Mouse (Mus musculus) embryonic stem cell, embryonic (primary cell): ENCODE results near the gene Sec22c.

Experiments used
- CTCF ChIA-PET, 4 experiments: fragments of 300-600 bp in 2 of 4; fragments of 350-600 bp in 2 of 4; sonication (Branson Sonifier 250); formaldehyde crosslinking; loops; one replicate each; lab custom pipeline; 2022; ENCODE audit warnings: inconsistent platforms in 2 of 4; lab: Charles Lee
- POLR2A ChIA-PET, 4 experiments: fragments of 300-600 bp in 2 of 4; fragments of 350-600 bp in 2 of 4; sonication (Branson Sonifier 250); formaldehyde crosslinking; loops; one replicate each; lab custom pipeline; 2022; ENCODE audit warnings: antibody characterized with exemption in 4 of 4, inconsistent platforms in 1 of 4; lab: Charles Lee

The Sec22c gene

GRCm38 (mm10) chr9:121673716-121674115, 31.6 kb downstream of the Sec22c start:
- CTCF ChIA-PET: interaction anchor here in 2 of 4 experiments (0.6 to 1.1 kb wide), 3 partner anchors 10 to 221 kb away, joined by 3 to 5 read pairs (median 5); partner anchors contain the start of genes Lyzl4 (in 1 of the 2) and Vipr1 (in 1 of the 2)
- POLR2A ChIA-PET: interaction anchor here in 1 of 4 experiments (1.0 to 1.2 kb wide), 2 partner anchors 32 to 36 kb away, joined by 3 read pairs; partner anchors contain the start of genes Lyzl4 and Ss18l2

- CTCF ChIA-PET: interaction anchor here in 3 of 4 experiments (0.9 to 2.4 kb wide), 7 partner anchors 10 to 389 kb away, joined by 3 to 11 read pairs (median 5); partner anchors contain the start of genes Lyzl4 (in 1 of the 3) and Vipr1 (in 1 of the 3)
- POLR2A ChIA-PET: interaction anchor here in 1 of 4 experiments (0.6 kb wide), 1 partner anchor 185 kb away, joined by 3 read pairs; no protein-coding TSS in a partner anchor
Measured at GRCm38 (mm10) chr9:121672311-121672710, 33.0 kb downstream of the Sec22c start.

DNA sequence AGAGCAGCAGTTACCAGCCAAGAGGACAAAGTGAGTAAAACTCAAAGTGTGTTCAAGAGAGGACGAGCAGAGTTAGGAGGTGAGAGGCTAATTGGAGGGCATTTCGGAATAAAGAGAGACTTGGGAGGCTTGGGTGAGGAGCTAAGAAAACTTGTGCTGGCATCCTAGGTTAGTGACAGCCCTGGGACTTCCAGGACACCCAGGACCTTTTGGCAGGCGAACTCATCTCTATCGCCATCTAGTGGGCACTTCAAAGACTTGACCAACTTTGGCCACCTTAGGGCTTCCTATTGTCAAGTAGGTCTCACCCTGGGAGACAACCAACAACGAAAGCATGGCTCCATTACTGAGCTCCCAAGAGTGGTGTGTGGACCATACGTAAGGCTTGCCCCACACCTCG, 34.0 kb downstream of the Sec22c start:
- CTCF ChIA-PET: interaction anchor here (0.6 to 3.1 kb wide), 19 partner anchors 8 to 388 kb away, joined by 3 to 35 read pairs (median 4); partner anchors contain the start of genes Lyzl4 (in 1 of the 4), Ss18l2 (in 1 of the 4) and Vipr1 (in 1 of the 4)
- POLR2A ChIA-PET: interaction anchor here in 1 of 4 experiments (1.3 kb wide), 1 partner anchor 29 kb away, joined by 4 read pairs; the partner anchor contains the start of genes Lyzl4 and Vipr1

DNA sequence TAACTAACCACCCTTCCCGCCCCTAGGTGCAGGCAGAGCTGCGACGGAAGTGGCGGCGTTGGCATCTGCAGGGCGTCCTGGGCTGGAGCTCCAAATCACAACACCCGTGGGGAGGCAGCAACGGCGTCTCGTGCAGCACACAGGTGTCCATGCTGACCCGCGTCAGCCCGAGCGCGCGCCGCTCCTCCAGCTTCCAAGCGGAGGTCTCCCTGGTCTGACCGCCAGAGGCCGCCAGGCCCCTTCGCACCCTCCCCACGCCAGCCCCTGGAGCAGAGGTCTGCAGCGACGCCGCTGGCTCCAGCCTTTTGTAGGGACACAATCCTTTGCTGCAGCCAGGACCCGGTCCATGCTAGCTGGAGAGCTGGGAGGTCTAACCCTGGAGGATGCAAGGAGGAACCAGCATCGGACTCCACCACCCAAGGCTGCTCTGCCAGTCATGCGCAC, 35.9 kb downstream of the Sec22c start:
- ChIA-PET POLR2A (interaction anchor here in 3 of 4 experiments (0.6 to 1.4 kb wide), 8 partner anchors 27 to 189 kb away, joined by 3 to 8 read pairs (median 4); partner anchors contain the start of genes Lyzl4 (in 2 of the 3), Vipr1 (in 2 of the 3) and Ss18l2 (in 1 of the 3)), CTCF (interaction anchor here (0.5 to 3.1 kb wide), 38 partner anchors 8 to 512 kb away, joined by 3 to 35 read pairs (median 3); partner anchors contain the start of genes Vipr1 (in 3 of the 4), Lyzl4 (in 2 of the 4) and Ss18l2 (in 1 of the 4))

DNA sequence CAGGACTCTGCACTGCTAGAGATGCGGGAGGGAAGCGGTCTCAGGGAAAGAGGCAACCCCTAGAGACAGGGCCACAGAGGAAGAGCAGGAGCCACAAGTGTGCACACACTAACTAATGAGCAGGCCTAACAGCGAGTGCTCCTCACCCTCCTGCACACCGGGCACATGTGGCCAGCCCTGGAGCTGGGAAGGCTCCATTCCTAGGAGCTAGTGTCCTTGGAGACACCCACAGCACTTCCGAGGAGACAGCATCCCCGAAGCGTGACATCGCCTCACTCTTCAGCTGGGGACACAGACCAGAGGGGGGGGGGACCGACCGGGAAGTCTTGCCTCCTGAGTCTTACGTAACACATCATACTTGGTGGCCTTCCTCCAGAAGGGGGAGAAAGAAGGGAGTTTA, 37.5 kb downstream of the Sec22c start:
- CTCF ChIA-PET: interaction anchor here in 2 of 4 experiments (0.8 to 1.0 kb wide), 3 partner anchors 12 to 188 kb away, joined by 3 read pairs; partner anchors contain the start of gene Lyzl4 (in 1 of the 2)

DNA sequence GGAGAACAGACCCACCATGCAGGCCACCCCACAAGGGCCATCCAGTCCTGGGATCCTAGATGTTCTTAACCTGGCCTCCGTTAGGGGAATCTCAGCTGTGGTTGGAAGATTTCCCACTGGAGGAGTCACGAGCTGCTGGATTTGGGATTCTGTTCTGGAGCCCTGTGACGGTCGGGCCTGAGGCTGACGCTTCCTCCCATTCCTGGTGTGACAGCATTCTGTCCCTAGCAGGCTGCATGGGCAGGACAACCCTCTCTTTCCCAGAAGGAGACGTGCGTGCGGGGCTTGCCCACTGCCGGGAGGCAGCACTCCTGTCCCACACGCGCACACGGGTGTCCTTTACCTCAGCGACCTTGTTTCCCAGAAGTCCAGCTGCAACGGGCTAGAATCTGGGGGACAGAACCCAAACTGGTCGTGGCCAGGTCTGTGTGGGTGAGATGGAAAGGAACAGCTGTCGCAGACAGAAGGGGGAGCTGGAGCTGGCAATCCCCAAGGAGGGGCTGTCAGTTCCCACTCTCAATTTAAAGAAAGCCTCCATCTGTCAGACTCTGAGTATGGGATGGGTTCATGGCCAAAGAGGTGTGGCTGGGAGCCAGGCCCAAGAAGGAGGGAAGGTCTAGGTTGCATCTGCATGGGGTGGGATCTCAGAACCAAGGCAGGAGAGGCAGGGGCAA, 38.2 kb downstream of the Sec22c start:
- ChIA-PET POLR2A (interaction anchor here in 1 of 4 experiments (1.2 kb wide), 1 partner anchor 25 kb away, joined by 3 read pairs; the partner anchor contains the start of gene Lyzl4), CTCF (interaction anchor here in 3 of 4 experiments (0.8 to 2.8 kb wide), 5 partner anchors 13 to 187 kb away, joined by 3 to 6 read pairs (median 3); partner anchors contain the start of genes Lyzl4 (in 1 of the 3) and Vipr1 (in 1 of the 3))

More for the DNA sequence above, 37.5 kb downstream of the Sec22c start:
- POLR2A ChIA-PET: interaction anchor here in 1 of 4 experiments (1.2 kb wide), 1 partner anchor 26 kb away, joined by 3 read pairs; the partner anchor contains the start of gene Lyzl4

GRCm38 (mm10) chr9:121664104-121664503, 41.2 kb downstream of the Sec22c start:
- POLR2A ChIA-PET: interaction anchor here in 1 of 4 experiments (1.1 kb wide), 1 partner anchor 116 kb away, joined by 6 read pairs; no protein-coding TSS in a partner anchor

GRCm38 (mm10) chr9:121663467-121663866, 41.8 kb downstream of the Sec22c start:
- ChIA-PET CTCF (interaction anchor here in 1 of 4 experiments (1.6 kb wide), 1 partner anchor 185 kb away, joined by 5 read pairs; no protein-coding TSS in a partner anchor), POLR2A (no interaction called here)

More at GRCm38 (mm10) chr9:121664104-121664503, 41.2 kb downstream of the Sec22c start:
- CTCF ChIA-PET: interaction anchor here in 3 of 4 experiments (0.5 to 2.8 kb wide), 4 partner anchors 9 to 161 kb away, joined by 3 to 6 read pairs (median 4); partner anchors contain the start of genes Lyzl4 (in 1 of the 3) and Vipr1 (in 1 of the 3)

GRCm38 (mm10) chr9:121659791-121660190, 45.5 kb downstream of the Sec22c start:
- ChIA-PET POLR2A (no interaction called here), CTCF (interaction anchor here in 1 of 4 experiments (0.9 kb wide), 1 partner anchor 201 kb away, joined by 3 read pairs; no protein-coding TSS in a partner anchor)

- ChIA-PET POLR2A (interaction anchor here in 2 of 4 experiments (0.5 to 1.7 kb wide), 2 partner anchors 16 to 726 kb away, joined by 3 to 4 read pairs; partner anchors contain the start of gene Vipr1 (in 1 of the 2)), CTCF (interaction anchor here in 3 of 4 experiments (0.5 to 0.7 kb wide), 3 partner anchors 16 to 173 kb away, joined by 3 read pairs; no protein-coding TSS in a partner anchor)
Measured at GRCm38 (mm10) chr9:121658248-121658647, 47.0 kb downstream of the Sec22c start.

GRCm38 (mm10) chr9:121657143-121657542, 48.1 kb downstream of the Sec22c start:
- ChIA-PET POLR2A (interaction anchor here in 1 of 4 experiments (1.2 kb wide), 1 partner anchor 14 kb away, joined by 8 read pairs; the partner anchor contains the start of genes Lyzl4 and Vipr1), CTCF (interaction anchor here in 1 of 4 experiments (0.8 kb wide), 1 partner anchor 15 kb away, joined by 4 read pairs; the partner anchor contains the start of gene Lyzl4)

GRCm38 (mm10) chr9:121656322-121656721, 49.0 kb downstream of the Sec22c start:
- CTCF ChIA-PET: interaction anchor here in 1 of 4 experiments (0.6 kb wide), 1 partner anchor 31 kb away, joined by 3 read pairs; no protein-coding TSS in a partner anchor
- POLR2A ChIA-PET: interaction anchor here in 1 of 4 experiments (0.6 kb wide), 2 partner anchors 11 to 14 kb away, joined by 3 read pairs; partner anchors contain the start of gene Vipr1

GRCm38 (mm10) chr9:121653668-121654067, 51.6 kb downstream of the Sec22c start:
- ChIA-PET CTCF (interaction anchor here in 3 of 4 experiments (0.7 to 1.5 kb wide), 4 partner anchors 12 to 17 kb away, joined by 3 to 4 read pairs (median 3); partner anchors contain the start of genes Lyzl4 (in 1 of the 3) and Vipr1 (in 1 of the 3)), POLR2A (no interaction called here)

DNA sequence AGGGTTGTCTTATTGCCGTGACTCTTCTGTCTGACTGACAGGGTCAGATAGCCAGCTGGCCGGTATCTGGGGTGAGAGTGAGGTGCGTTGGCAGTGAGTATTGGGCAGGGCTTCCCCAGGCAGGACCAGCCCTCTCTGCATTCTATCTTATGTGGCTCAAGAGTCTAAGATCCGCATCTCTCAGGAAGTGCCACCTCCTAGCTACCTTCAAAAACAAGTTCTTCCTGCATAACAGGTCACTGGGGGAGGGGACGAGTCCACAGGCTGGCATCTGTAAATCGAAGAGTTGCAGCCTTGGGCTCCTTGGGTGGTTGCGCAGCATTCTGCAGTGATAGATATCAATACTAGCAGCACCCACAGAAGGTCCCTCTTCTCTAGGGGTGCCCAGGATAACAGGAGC, 58.3 kb downstream of the Sec22c start:
- ChIA-PET CTCF (no interaction called here), POLR2A (no interaction called here)

DNA sequence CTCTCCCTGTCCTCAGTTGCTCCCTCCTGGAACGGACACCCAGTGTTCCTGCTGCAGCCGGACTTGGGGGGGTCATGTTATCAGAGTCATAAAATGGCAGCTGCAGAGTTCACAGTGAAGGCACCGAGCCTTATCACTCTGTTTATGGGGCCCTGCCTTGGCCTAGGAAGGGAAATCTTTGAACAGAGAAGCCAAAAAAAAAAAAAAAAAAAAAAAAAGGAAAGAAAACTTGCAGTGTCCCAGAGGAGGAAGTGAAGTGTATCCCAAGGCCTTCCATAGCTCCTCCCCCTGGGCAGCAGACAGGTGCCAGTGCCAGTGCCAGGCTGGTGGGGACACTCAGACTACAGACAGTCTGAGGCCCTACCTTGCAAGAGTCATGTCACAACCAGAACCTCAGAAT, 60.4 kb downstream of the Sec22c start:
- POLR2A ChIA-PET: interaction anchor here in 1 of 4 experiments (0.7 kb wide), 1 partner anchor 11 kb away, joined by 3 read pairs; no protein-coding TSS in a partner anchor
- CTCF ChIA-PET: interaction anchor here in 1 of 4 experiments (0.7 kb wide), 1 partner anchor 24 kb away, joined by 10 read pairs; no protein-coding TSS in a partner anchor

DNA sequence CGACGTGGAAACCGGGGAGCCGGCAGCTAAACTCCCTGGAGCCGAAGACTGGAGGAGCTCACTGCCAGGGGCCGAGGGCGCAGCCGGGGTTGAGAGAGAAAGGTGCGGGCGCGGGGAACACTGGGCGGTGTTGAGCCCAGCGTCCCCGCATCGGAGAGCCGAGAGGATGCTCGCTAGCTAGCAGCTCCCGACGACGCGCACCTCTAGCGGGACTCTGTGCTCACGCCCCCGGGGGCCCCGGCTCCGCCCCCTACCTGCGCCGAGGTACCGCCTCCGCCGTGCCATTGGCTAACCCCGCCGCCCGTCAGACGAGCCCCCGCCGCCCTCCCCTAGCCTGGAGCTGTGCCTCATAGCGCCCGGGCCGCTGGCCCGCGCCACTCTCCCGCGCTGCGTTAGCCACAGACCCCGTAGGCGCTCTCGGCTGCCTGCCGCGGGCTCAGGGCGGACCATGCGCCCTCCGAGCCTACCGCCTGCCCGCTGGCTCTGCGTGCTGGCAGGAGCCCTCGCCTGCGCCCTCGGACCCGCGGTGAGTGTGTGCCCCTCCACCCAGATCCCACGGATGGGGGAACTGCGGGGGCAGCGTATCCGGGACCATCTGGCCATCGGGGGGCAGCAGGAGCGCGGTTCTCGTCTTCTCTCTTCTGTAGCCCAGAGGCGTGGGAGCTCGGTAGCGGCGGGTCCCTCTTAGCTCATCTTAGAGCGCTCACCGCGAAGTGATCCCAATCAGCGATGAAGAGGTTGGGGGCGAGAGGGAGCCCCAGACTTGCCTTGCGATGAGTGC, 62.7 kb downstream of the Sec22c start, which contains the start of gene Vipr1:
Vipr1 (plus strand) TSS at position 316 of the 781 bp plus-strand sequence.
- CTCF ChIA-PET: interaction anchor here (0.5 to 2.8 kb wide), 44 partner anchors 9 to 1908 kb away, joined by 3 to 24 read pairs (median 4); partner anchors contain the start of genes Ss18l2 (in 2 of the 4), Ano10 (in 1 of the 4) and Sec22c (in 1 of the 4)
- POLR2A ChIA-PET: interaction anchor here (0.6 to 2.2 kb wide), 36 partner anchors 10 to 476 kb away, joined by 3 to 14 read pairs (median 3); partner anchors contain the start of genes Ss18l2 (in 3 of the 4), Higd1a (in 2 of the 4), Nktr (in 2 of the 4) and Sec22c (in 1 of the 4)
